Comparison of ENCODE assay signal across 15 mouse cellular contexts in genomic region chr1:3913631-3914030, GRCm38 (mm10).
DNase-seq lines count a peak whose midpoint lies in the region; ATAC-seq lines count a peak whose summit lies in the region.
"Had no signal": no experiment of that assay in that cellular context is flagged by ENCODE, and none has a peak within 500 bp of the region (broad histone marks: within the 10 kb centered on the region; RNA-seq: fewer than 3 reads in every experiment).

No protein-coding gene starts in this region.

- no peaks in the 10 kb centered on the region for H3K9me3 ChIP-seq in heart, embryonic 14.5 days (ENCODE audit: control insufficient read depth, low read length)
- H3K9me3 ChIP-seq in stomach, embryonic 15.5 days = no peaks in the 10 kb centered on the region
- H3K9me3 ChIP-seq: hindbrain, embryonic 12.5 days; liver, embryonic 15.5 days had no signal

- peak; percentile 8 for DNase-seq in adrenal gland, postnatal 10 days
- DNase-seq in adrenal gland, postnatal 14 days = no peak
- no peak for DNase-seq in heart, postnatal 36 days
- DNase-seq in retina, postnatal 1 day = peak; percentile 15
- DNase-seq in retina, embryonic 14.5 days (ENCODE audit: low spot score) = no peak
- DNase-seq in urinary bladder, adult 2 months (ENCODE audit: low spot score) = no peak
- DNase-seq: adrenal gland, postnatal 36 days; cerebellum, adult 18-20 months; embryo, embryonic 11 days; kidney, adult 18-20 months; thymus, postnatal 14 days had no signal

- H3K4me2 ChIP-seq in heart, embryonic 14.5 days (ENCODE audit: low read length) = no peak overlapping the region
- no peak overlapping the region for H3K4me2 ChIP-seq in stomach, embryonic 15.5 days
- H3K4me2 ChIP-seq: hindbrain, embryonic 12.5 days; liver, embryonic 15.5 days had no signal

- no peaks in the 10 kb centered on the region for H3K4me1 ChIP-seq in heart, embryonic 14.5 days (ENCODE audit: control insufficient read depth in 2 of 2, insufficient read depth in 2 of 2, low read length in 2 of 2)
- peaks cover 3% of the 10 kb centered on the region; the same call in 1 of the 2 replicates for H3K4me1 ChIP-seq in stomach, embryonic 15.5 days
- H3K4me1 ChIP-seq: hindbrain, embryonic 12.5 days; liver, embryonic 15.5 days had no signal

- H3K27me3 ChIP-seq in heart, embryonic 14.5 days (ENCODE audit: control insufficient read depth, insufficient read depth, low read length) = no peaks in the 10 kb centered on the region
- no peaks in the 10 kb centered on the region for H3K27me3 ChIP-seq in stomach, embryonic 15.5 days (replicated peaks)
- H3K27me3 ChIP-seq: hindbrain, embryonic 12.5 days; liver, embryonic 15.5 days had no signal

- WGBS in heart, embryonic 14.5 days = 35% methylated on average over 1 of the region's 1 CpGs
- WGBS in stomach, embryonic 15.5 days = 15% methylated on average over 1 of the region's 1 CpGs

- H3K27ac ChIP-seq in heart, embryonic 14.5 days (replicated peaks in 1 of 2; ENCODE audit: control insufficient read depth in 1 of 2, insufficient read depth in 1 of 2, low read depth in 2 of 2, low read length in 2 of 2) = no peak overlapping the region
- 0 out of 2 replicates have a peak overlapping the region, but pooled peaks have one; percentile 11 for H3K27ac ChIP-seq in stomach, embryonic 15.5 days
- H3K27ac ChIP-seq: hindbrain, embryonic 12.5 days; liver, embryonic 15.5 days had no signal

- no peak overlapping the region for H3K4me3 ChIP-seq in heart, embryonic 14.5 days (ENCODE audit: control insufficient read depth in 1 of 2, insufficient read depth in 1 of 2, low read depth in 1 of 2, low read length in 2 of 2)
- no peak overlapping the region for H3K4me3 ChIP-seq in stomach, embryonic 15.5 days (replicated peaks)
- H3K4me3 ChIP-seq: hindbrain, embryonic 12.5 days; liver, embryonic 15.5 days had no signal

- no peaks in the 10 kb centered on the region for H3K36me3 ChIP-seq in heart, embryonic 14.5 days (ENCODE audit: control insufficient read depth, insufficient read depth, low read length)
- no peaks in the 10 kb centered on the region for H3K36me3 ChIP-seq in stomach, embryonic 15.5 days
- H3K36me3 ChIP-seq: hindbrain, embryonic 12.5 days; liver, embryonic 15.5 days had no signal

- no peak overlapping the region for H3K9ac ChIP-seq in heart, embryonic 14.5 days (ENCODE audit: low read length)
- no peak overlapping the region for H3K9ac ChIP-seq in stomach, embryonic 15.5 days
- H3K9ac ChIP-seq: hindbrain, embryonic 12.5 days; liver, embryonic 15.5 days had no signal

- ATAC-seq in heart, embryonic 14.5 days (ENCODE audit: insufficient number of reproducible peaks, insufficient read depth, low FRiP score, low read depth) = 0 out of 2 replicates have a peak, but pooled peaks have one; percentile 39
- peak; percentile 73 for ATAC-seq in stomach, embryonic 15.5 days (ENCODE audit: insufficient read depth, low FRiP score, low read depth)

- intact Hi-C loops in heart, postnatal 36 days (cut with DNase I) = no loop called here

Comparison
In these comparisons a context has a peak if more than half of its experiments do, and no peak if none do; other contexts are left out.
1. DNase-seq: peak in adrenal gland, postnatal 10 days (single experiment) and retina, postnatal 1 day (single experiment); none in adrenal gland, postnatal 14 days (single experiment), heart, postnatal 36 days (0 of 2), retina, embryonic 14.5 days (single experiment) and urinary bladder, adult 2 months (single experiment).